Mouse (Mus musculus) erythroblast, adult 5-6 weeks (primary cell): ENCODE measurements around the gene Tmem135. TPM values are rescaled to one million over a fixed set of nuclear protein-coding genes. Genes with fewer than 3 reads are reported as not detected.

Experiments
- ATAC-seq: replicated peaks from 2 replicates; pipeline ENCODE4 v1.8.0; 2016; ENCODE audit warnings: moderate number of reproducible peaks, mild to moderate bottlenecking, moderate TSS enrichment, inconsistent platforms; ENCODE audit not compliant: poor library complexity, low FRiP score, severe bottlenecking
- total RNA-seq, 2 experiments: library from RNA; stranded (forward) in 1 of 2; stranded (reverse) in 1 of 2; fragments of 150-400 nt in 1 of 2; fragments of 200-764, 138-1000 nt in 1 of 2; gene quantifications; 2 replicates each; pipeline versions ENCODE4 v1.2.3 to v1.2.4; 2015 to 2017; ENCODE audit warnings: low replicate concordance in 2 of 2

Tmem135 gene
- total RNA-seq, 2 experiments from 2014 or later = 7.7 to 10.3 TPM

- ATAC-seq = no peak
Observed at GRCm38 (mm10) chr7:89267542-89267941, 136.5 kb downstream of the Tmem135 start.

GRCm38 (mm10) chr7:89266017-89266760 is 137.8 kb downstream of the Tmem135 start:
- no peak for ATAC-seq

GRCm38 (mm10) chr7:89260966-89261365 is 143.1 kb downstream of the Tmem135 start:
- ATAC-seq = no peak

- ATAC-seq = no peak
Observed at GRCm38 (mm10) chr7:89258832-89259231, 145.2 kb downstream of the Tmem135 start.

GRCm38 (mm10) chr7:89257871-89258502 is 146.0 kb downstream of the Tmem135 start:
- no peak for ATAC-seq

GRCm38 (mm10) chr7:89253772-89254171 is 150.2 kb downstream of the Tmem135 start:
- no peak for ATAC-seq

- ATAC-seq = no peak
Observed at GRCm38 (mm10) chr7:89253317-89253716, 150.7 kb downstream of the Tmem135 start.

GRCm38 (mm10) chr7:89251880-89252453 is 152.1 kb downstream of the Tmem135 start:
- ATAC-seq = no peak

GRCm38 (mm10) chr7:89248135-89248850 is 155.7 kb downstream of the Tmem135 start:
- no peak for ATAC-seq

GRCm38 (mm10) chr7:89247012-89247710 is 156.9 kb downstream of the Tmem135 start:
- ATAC-seq = no peak

- ATAC-seq = no peak
Observed at GRCm38 (mm10) chr7:89242565-89242964, 161.5 kb downstream of the Tmem135 start.

- no peak for ATAC-seq
Observed at GRCm38 (mm10) chr7:89242143-89242542, 161.9 kb downstream of the Tmem135 start.

- no peak for ATAC-seq
Observed at GRCm38 (mm10) chr7:89239592-89239991, 164.4 kb downstream of the Tmem135 start.

- ATAC-seq = no peak
Observed at GRCm38 (mm10) chr7:89236592-89236991, 167.4 kb downstream of the Tmem135 start.

- ATAC-seq = no peak
Observed at GRCm38 (mm10) chr7:89235974-89236507, 168.0 kb downstream of the Tmem135 start.

- no peak for ATAC-seq
Observed at GRCm38 (mm10) chr7:89232499-89233145, 171.4 kb downstream of the Tmem135 start.

- no peak for ATAC-seq
Observed at GRCm38 (mm10) chr7:89231200-89231790, 172.7 kb downstream of the Tmem135 start.

- ATAC-seq = no peak
Observed at GRCm38 (mm10) chr7:89222609-89223008, 181.4 kb downstream of the Tmem135 start.

- no peak for ATAC-seq
Observed at GRCm38 (mm10) chr7:89216628-89217027, 187.4 kb downstream of the Tmem135 start.
